Mouse (Mus musculus): ENCODE measurements around the gene Ninl.

DNA sequence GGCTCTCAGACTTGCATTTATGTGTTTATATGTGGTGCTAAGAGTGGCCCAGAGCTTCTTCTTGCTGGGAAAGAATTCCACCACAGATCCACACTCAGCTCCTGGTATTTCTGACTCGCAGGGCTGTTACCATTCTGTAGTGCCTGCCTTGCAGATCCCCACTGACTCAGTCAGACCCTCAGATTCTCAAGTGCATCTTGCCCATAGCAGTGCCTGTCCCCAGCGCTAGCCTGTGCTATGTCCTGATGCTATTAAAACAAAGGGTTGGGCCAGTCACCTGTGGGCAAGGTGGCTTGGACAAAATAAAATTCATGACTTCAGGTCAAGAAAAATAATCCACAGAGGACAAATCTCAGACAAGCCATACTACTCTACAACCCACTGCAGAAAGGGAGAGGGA is 70.0 kb downstream of the Ninl start:
- TF ChIP-seq CTCF (IDR thresholded peaks at IDR 0.05; ENCODE audit: extremely low read depth, insufficient read length, insufficient replicate concordance, low read depth, low read length) (no peak), POLR2A (IDR thresholded peaks at IDR 0.05; ENCODE audit: low read depth, low read length) (no peak)
